Mouse (Mus musculus) lung, embryonic 16.5 days (tissue): ENCODE data around the gene Mfsd7a. TPM values are rescaled to one million over a fixed set of nuclear protein-coding genes. Genes with fewer than 3 reads are reported as not detected.

Source experiments
- ATAC-seq: fragments of 200-750 bp; cut with Nextera tagmentation; 2 replicates; pipeline ENCODE4 v1.8.0; 2017; ENCODE audit warnings: low read depth, mild to moderate bottlenecking, moderate library complexity
- H3K27ac ChIP-seq: fragments of 300-500 bp; sonication (generic); 2 replicates; pipeline ENCODE4 v1.5.1; 2014; ENCODE audit warnings: mild to moderate bottlenecking, control low read depth, low read length
- H3K27me3 ChIP-seq: fragments of 300-500 bp; sonication (generic); 2 replicates; pipeline ENCODE4 v1.6.1; 2014; ENCODE audit warnings: low read depth, low read length, mixed read lengths; ENCODE audit not compliant: control insufficient read depth, insufficient read depth
- H3K36me3 ChIP-seq: fragments of 300-500 bp; sonication (generic); 2 replicates; pipeline ENCODE4 v1.6.1; 2014; ENCODE audit warnings: low read length; ENCODE audit not compliant: control insufficient read depth, insufficient read depth
- H3K4me1 ChIP-seq: fragments of 300-500 bp; sonication (generic); replicated peaks from 2 replicates; pipeline ENCODE4 v1.6.1; 2014; ENCODE audit warnings: low read length, mixed read lengths; ENCODE audit not compliant: control insufficient read depth, insufficient read depth
- H3K4me2 ChIP-seq: fragments of 300-500 bp; sonication (generic); 2 replicates; pipeline ENCODE4 v1.6.1; 2014; ENCODE audit warnings: low read depth, low read length, control low read depth
- H3K4me3 ChIP-seq: fragments of 300-500 bp; sonication (generic); 2 replicates; pipeline ENCODE4 v1.5.1; 2014; ENCODE audit warnings: mild to moderate bottlenecking, low read length, control low read depth
- H3K9ac ChIP-seq: fragments of 300-500 bp; sonication (generic); 2 replicates; pipeline ENCODE4 v1.6.1; 2014; ENCODE audit warnings: low read length, control low read depth
- H3K9me3 ChIP-seq: fragments of 300-500 bp; sonication (generic); 2 replicates; pipeline ENCODE4 v1.6.1; 2016; ENCODE audit warnings: low read length; ENCODE audit not compliant: control insufficient read depth
- WGBS: fragments of 180-500 bp; shearing (Covaris S2); extraction: QIAGEN DNeasy Blood & Tissue Kit; methylation state at CpG from one replicate; pipeline ENCODE4 v1.1.7; 2014; 5-methylcytosine and 5-hydroxymethylcytosine counted together
- polyA plus RNA-seq: library from polyadenylated mRNA; unstranded; fragments of >200 nt; fragmentation: Nextera tagmentation; extraction: Ambion mirVana; gene quantifications from 2 replicates; pipeline ENCODE4 v1.2.1, GENCODE M21; 2015

The Mfsd7a gene
- polyA plus RNA-seq, 1 experiment from 2014 or later: 0.60 TPM

- Histone ChIP-seq H3K4me2 (peak overlapping the region; percentile 94), H3K27me3 (no peaks in the 10 kb centered on the region), H3K9ac (peak overlapping the region; percentile 97), H3K27ac (no peak overlapping the region; the same call in 1 of the 2 replicates), H3K36me3 (no peaks in the 10 kb centered on the region), H3K9me3 (no peaks in the 10 kb centered on the region), H3K4me1 (peaks cover 16% of the 10 kb centered on the region), H3K4me3 (peak overlapping the region; percentile 82)
- 35% methylated on average over 4 of the region's 4 CpGs for WGBS
- ATAC-seq: no peak
Observed at GRCm38 (mm10) chr5:108462446-108462845, 13.8 kb upstream of the Mfsd7a start.

GRCm38 (mm10) chr5:108461082-108462065, 12.7 kb upstream of the Mfsd7a start, which contains the start of gene Pcgf3:
Pcgf3 (plus strand) TSS chr5:108461232.
- peak; percentile 98 for ATAC-seq
- no peaks in the 10 kb centered on the region for H3K27me3 ChIP-seq
- peak within 1 kb of the TSS; percentile 78 for H3K27ac ChIP-seq
- H3K9me3 ChIP-seq: no peaks in the 10 kb centered on the region
- peak within 1 kb of the TSS; percentile 94 for H3K4me2 ChIP-seq
- H3K9ac ChIP-seq: peak within 1 kb of the TSS; percentile 97
- H3K4me3 ChIP-seq: peak within 1 kb of the TSS; percentile 82
- WGBS: under 1% methylated on average over 60 of the region's 62 CpGs
- H3K36me3 ChIP-seq: no peaks in the 10 kb centered on the region
- peaks cover 16% of the 10 kb centered on the region for H3K4me1 ChIP-seq

GRCm38 (mm10) chr5:108460461-108460860, 11.8 kb upstream of the Mfsd7a start:
- 32% methylated on average over 6 of the region's 6 CpGs for WGBS
- Histone ChIP-seq H3K27me3 (no peaks in the 10 kb centered on the region), H3K9me3 (no peaks in the 10 kb centered on the region), H3K27ac (no peak overlapping the region), H3K4me3 (peak overlapping the region; percentile 82), H3K9ac (peak overlapping the region; percentile 61), H3K4me2 (peak overlapping the region; percentile 85), H3K4me1 (peaks cover 16% of the 10 kb centered on the region), H3K36me3 (no peaks in the 10 kb centered on the region)
- no peak for ATAC-seq

- no peak for ATAC-seq
- Histone ChIP-seq H3K27ac (no peak overlapping the region), H3K27me3 (no peaks in the 10 kb centered on the region), H3K9me3 (no peaks in the 10 kb centered on the region), H3K4me1 (peaks cover 12% of the 10 kb centered on the region), H3K9ac (no peak overlapping the region), H3K36me3 (no peaks in the 10 kb centered on the region), H3K4me3 (no peak overlapping the region), H3K4me2 (no peak overlapping the region)
- 72% methylated on average over 2 of the region's 2 CpGs for WGBS
Observed at GRCm38 (mm10) chr5:108458706-108459105, 10.0 kb upstream of the Mfsd7a start.

GRCm38 (mm10) chr5:108454094-108454493, 5.4 kb upstream of the Mfsd7a start:
- H3K4me2 ChIP-seq: no peak overlapping the region

GRCm38 (mm10) chr5:108452422-108452821, 3.7 kb upstream of the Mfsd7a start:
- WGBS: 72% methylated on average over 1 of the region's 1 CpGs
- Histone ChIP-seq H3K27ac (no peak overlapping the region), H3K4me1 (peaks cover 6% of the 10 kb centered on the region), H3K36me3 (no peaks in the 10 kb centered on the region), H3K4me3 (no peak overlapping the region), H3K9me3 (no peaks in the 10 kb centered on the region), H3K9ac (no peak overlapping the region), H3K4me2 (no peak overlapping the region), H3K27me3 (no peaks in the 10 kb centered on the region)
- no peak for ATAC-seq

More at GRCm38 (mm10) chr5:108454094-108454493, 5.4 kb upstream of the Mfsd7a start:
- no peaks in the 10 kb centered on the region for H3K27me3 ChIP-seq
- no peaks in the 10 kb centered on the region for H3K9me3 ChIP-seq
- no peak for ATAC-seq
- no peak overlapping the region for H3K27ac ChIP-seq
- H3K36me3 ChIP-seq: no peaks in the 10 kb centered on the region
- H3K4me3 ChIP-seq: no peak overlapping the region
- no peak overlapping the region for H3K9ac ChIP-seq
- 0 out of 2 replicates have a peak, but pooled peaks cover 2% of the 10 kb centered on the region for H3K4me1 ChIP-seq
- WGBS: 25% methylated on average over 3 of the region's 3 CpGs

- Histone ChIP-seq H3K9me3 (no peaks in the 10 kb centered on the region), H3K4me3 (no peak overlapping the region), H3K4me1 (peaks cover 6% of the 10 kb centered on the region), H3K27ac (no peak overlapping the region), H3K27me3 (no peaks in the 10 kb centered on the region), H3K36me3 (no peaks in the 10 kb centered on the region), H3K4me2 (no peak overlapping the region), H3K9ac (no peak overlapping the region)
- no peak for ATAC-seq
- WGBS: 85% methylated on average over 1 of the region's 1 CpGs
Observed at GRCm38 (mm10) chr5:108451611-108452010, 2.9 kb upstream of the Mfsd7a start.

GRCm38 (mm10) chr5:108450837-108451540, 2.3 kb upstream of the Mfsd7a start:
- Histone ChIP-seq H3K27ac (no peak overlapping the region), H3K36me3 (no peaks in the 10 kb centered on the region), H3K27me3 (no peaks in the 10 kb centered on the region), H3K9me3 (no peaks in the 10 kb centered on the region), H3K4me3 (no peak overlapping the region), H3K4me2 (no peak overlapping the region), H3K4me1 (peaks cover 6% of the 10 kb centered on the region), H3K9ac (no peak overlapping the region)
- ATAC-seq: no peak
- 67% methylated on average over 8 of the region's 8 CpGs for WGBS

GRCm38 (mm10) chr5:108447857-108448256, 834 bp downstream of the Mfsd7a start:
- Histone ChIP-seq H3K4me1 (peaks cover 6% of the 10 kb centered on the region), H3K27me3 (no peaks in the 10 kb centered on the region), H3K4me3 (peak overlapping the region; percentile 48; the same call in 1 of the 2 replicates), H3K36me3 (no peaks in the 10 kb centered on the region), H3K9me3 (no peaks in the 10 kb centered on the region), H3K4me2 (0 out of 2 replicates have a peak overlapping the region, but pooled peaks have one; percentile 77), H3K27ac (no peak overlapping the region), H3K9ac (no peak overlapping the region)
- ATAC-seq: no peak
- 69% methylated on average over 7 of the region's 7 CpGs for WGBS
